Mouse (Mus musculus) bone marrow, adult 2 months (tissue): ENCODE measurements around the gene Camk2g.

Experiments used
- CTCF ChIP-seq: fragments of 200-500 bp; IDR thresholded peaks from 2 replicates; pipeline ENCODE4 v1.5.1; 2011; ENCODE audit warnings: low read length, control low read depth; ENCODE audit not compliant: control insufficient read depth, insufficient read depth
- POLR2A ChIP-seq: fragments of 200-500 bp; IDR thresholded peaks from 2 replicates; pipeline ENCODE4 v1.6.1; 2011; ENCODE audit warnings: low read depth, mild to moderate bottlenecking, control low read depth, low read length, borderline replicate concordance; ENCODE audit not compliant: control insufficient read depth

DNA sequence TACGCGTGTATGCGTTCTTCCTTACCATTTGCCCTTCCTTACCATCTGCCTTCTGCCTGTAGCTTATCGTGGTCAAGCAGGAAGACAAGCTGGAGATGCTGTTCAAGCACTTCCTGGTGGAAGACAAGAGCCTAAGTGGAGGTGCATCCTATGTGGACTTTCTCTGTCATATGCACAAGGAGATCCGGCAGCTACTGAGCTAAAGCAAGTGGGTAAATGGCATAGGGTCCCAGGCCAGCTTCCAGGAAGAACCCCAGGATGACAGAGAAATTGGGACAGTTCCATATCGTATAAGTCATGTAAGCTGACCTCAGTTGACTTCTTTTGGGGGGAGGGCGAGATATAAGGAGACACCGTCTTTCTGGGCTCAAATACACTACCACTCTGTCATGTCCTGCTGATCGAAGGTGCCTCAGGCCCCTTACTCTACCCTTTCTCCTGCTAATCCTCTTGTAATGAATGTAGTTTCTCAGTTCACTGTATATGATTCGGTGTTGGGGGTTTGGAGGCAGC, 100.2 kb downstream of the Camk2g start:
- TF ChIP-seq CTCF, result no peak
- TF ChIP-seq POLR2A, result no peak
